Mouse (Mus musculus): ENCODE measurements around the gene Cgnl1. TPM values are rescaled to one million over a fixed set of nuclear protein-coding genes. Genes with fewer than 3 reads are reported as not detected.

Gene Cgnl1
- total RNA-seq (2015) (0.02 and 0.29 TPM in 2 replicates), total RNA-seq (2017) (0.24 and 0.29 TPM in 2 replicates)

DNA sequence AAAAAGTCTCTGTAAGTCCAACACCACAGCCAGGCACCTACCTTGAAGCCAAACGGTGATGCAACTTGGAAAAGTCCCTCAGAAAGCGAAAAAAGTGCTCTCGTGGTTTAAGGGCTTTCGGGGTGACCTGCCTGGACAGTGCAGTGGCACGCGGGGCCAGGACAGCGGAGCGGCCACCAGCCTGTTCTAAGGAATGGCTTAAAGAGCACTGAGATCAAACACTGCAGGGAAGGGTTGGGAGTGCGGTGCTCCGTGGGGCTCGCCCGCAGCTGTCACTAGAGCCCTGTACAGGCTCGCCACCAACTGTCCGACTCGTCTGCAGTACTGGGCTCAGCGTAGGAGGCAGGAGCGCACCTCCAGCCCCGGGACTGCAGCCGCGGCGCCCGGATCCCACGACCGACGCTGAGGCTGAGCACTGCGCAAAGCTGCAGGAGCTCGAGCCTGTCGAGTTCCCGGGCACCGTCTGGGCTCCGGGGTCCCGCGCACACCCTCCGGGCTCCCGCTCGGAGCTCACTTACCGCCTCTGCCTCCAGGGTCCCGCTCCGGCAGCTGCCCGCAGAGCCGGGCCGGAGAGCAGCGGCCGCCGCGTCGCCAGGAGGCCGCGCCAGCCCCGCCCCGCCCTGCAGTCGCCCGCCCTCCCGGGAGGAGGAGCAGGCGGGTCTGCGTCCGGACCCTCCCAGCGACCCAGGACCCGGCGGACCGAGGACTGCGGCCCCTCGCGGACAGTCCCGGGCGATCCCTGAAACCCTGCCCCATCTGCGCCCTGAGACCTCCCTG is at the start of gene Cgnl1:
TSS of gene Cgnl1 (minus strand) at position 612 of the 777 bp plus-strand sequence.
- ATAC-seq (replicated peaks; ENCODE audit: poor library complexity) = peak; percentile 45

DNA sequence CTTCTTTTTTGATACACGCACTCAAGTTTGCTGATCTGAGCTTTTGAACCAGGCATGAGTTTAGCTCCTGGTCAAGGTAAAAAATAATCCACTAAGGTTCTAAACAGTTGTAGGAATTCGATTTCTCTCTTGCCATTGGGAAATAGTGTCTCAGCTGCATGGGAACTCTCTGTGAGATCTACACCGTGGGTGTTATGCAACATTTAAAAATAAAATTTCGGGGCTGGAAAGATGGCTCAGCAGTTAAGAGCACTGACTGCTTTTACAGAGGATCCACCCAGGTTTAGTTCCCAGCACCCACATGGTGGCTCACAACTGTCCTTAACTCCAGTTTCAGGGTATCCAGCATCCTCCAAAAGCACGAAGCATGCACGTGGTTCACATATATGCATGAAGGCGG is 47.1 kb upstream of the Cgnl1 start:
- no peak for ATAC-seq (replicated peaks; ENCODE audit: poor library complexity)

DNA sequence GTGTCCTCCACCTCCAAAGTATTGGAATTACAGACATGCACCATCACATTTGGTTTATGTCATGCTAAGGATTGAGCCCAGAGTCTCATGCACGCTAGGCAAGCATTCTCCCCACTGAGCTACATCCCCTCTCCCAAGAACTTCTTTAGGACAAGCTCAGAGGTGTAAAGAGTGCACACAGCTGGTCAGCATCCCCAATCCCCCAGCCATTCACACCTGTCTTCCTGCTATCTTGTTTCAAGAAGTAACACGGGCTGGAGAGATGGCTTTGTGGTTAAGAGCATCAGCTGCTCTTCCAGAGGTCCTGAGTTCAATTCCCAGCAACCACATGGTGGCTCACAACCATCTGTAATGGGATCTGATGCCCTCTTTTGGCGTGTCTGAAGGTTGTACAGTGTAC is 44.7 kb upstream of the Cgnl1 start:
- ATAC-seq (replicated peaks; ENCODE audit: poor library complexity) = no peak

DNA sequence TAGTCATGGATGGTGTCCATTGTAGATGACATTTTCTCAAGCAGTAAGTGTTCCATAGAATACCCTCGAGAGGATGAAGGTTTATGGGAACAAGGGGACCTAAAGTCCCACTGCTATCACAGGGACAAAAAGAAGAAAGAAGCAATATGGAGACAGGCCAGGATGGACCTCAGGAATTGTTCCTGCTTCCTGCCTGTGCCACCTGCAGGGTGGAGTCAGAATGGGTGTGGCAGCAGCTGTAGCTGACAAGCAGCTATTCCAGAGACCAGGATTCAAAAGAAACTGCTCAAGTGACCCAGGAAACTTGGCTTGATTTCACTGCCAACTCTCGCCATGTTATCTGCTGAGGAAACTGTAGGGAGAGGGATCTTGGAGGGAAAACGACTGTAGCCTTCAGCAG is 42.2 kb upstream of the Cgnl1 start:
- no peak for ATAC-seq (replicated peaks; ENCODE audit: poor library complexity)

DNA sequence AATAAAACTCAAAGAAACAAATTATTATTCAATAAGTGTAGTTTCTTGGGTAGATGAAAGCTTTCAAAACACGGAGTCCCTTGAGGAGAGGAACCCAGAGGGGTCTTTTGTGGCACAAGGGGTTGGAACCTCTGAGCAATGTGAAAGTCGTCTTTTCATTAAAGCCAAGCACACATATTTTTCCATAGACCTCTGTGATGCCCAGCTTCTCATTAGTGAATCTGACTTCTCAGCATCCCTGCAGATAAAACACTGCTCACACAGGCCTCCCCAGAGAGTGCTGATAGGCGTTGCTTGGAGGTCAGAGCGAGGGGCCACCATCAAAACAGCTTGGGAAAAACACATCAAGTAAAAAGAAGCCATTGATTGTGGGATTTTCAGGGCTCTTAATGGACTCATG is 41.5 kb upstream of the Cgnl1 start:
- no peak for ATAC-seq (replicated peaks; ENCODE audit: poor library complexity)

DNA sequence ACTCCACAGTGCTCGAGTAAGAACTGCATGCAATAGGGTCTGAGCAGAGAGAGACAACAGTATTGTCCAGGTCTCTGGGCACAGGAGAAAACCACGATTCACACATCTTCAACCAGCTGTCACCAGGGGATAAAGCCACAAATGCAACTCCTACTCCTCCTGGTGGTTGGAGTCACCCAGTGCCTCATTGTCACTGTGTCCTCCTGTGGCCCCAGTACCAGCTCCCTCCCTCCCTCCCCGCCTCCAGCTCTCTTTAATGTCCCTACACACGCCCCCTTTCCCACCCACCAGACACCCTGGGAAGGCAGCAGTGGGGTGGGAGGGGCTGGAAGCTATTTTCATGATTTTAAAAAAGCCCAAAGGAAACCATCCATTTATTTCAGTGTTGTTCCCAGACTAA is 41.0 kb upstream of the Cgnl1 start:
- peak; percentile 50; the same call in 1 of the 2 replicates for ATAC-seq (replicated peaks; ENCODE audit: poor library complexity)

DNA sequence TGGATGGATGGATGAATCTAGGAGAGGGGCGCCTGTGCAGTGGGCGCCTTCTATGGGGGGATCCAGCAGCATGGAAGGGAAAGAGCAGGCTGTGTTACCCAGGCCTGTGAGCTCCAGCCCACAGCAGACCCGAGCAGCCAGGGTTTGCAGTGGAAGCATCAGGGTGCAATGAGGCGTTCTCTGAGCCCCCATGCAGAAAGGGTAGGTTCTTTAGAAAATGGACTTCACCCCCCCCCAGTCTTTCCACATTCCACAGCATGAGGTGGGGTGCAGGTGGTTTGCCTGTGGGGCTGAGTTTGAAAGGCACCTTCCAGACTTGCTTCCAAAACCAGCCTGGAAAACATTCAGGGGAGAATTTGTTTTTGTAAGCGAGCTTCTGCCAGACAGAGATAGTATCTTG is 40.0 kb upstream of the Cgnl1 start:
- ATAC-seq (replicated peaks; ENCODE audit: poor library complexity) = no peak

DNA sequence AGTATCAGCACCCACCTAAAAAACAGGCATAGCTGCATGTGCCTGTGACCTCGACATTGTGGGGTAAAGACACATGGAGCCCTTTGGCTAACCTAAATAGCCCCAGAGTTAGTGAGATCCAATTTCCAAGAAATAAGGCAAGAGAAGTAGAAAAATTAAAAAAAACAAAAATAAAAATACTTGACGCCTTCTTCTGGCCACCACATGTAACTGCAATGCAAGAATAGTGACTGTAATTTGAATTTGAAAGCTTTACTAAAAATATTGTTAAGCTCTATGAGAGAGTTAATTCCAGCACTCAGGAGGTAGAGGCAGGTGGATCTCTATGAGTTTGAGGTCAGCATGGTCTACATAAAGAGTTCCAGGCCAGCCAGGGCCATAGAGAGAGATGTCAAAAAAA is 39.3 kb upstream of the Cgnl1 start:
- no peak for ATAC-seq (replicated peaks; ENCODE audit: poor library complexity)

DNA sequence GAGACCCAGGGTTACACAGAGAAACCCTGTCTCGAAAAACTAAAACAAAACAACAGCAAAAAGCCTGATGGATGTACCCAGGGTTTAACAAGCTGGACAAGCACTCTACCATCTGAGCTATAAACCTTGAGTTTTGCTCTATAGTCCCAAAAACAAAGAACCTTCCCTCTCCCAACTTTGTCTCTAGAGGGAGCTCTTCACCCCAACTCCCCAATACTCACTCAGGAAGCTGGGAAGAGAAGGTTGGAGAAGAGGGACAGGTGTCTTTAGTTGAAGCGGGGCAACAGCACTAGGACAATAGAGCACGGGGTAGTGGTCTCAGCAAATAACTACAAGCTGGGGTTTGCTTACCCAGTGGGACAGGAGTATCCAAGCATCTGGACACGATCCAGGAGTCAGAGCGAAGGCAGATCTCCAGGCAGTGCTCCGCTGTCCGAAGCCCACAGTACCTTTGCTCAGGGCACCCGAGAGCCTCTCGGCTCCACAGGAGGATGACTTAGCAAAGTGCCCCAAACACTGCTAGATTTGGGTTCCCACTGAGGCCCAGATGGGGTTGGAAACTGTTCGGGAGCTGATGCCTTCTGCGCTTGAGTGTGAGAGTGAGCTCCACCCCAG is 37.3 kb upstream of the Cgnl1 start:
- ATAC-seq (replicated peaks; ENCODE audit: poor library complexity) = no peak

DNA sequence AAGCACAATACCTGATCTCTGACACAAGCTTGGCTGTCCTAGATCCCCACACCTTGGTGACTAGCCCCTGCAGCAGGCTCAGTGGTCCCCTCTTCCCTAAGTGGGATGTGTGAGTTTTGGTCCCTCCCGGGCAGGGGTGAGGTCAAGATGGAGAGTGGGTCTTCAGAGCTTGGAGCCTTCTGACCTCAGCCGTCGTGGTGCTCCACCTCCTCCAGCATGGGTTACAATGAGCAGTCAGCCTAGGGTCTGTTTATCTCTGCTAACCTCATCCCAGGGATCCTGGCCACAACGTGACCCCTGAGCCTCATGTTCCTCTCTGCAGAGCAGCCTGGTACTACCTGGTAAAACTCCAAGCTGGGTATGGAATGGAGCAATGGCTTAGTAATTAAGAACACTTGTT is 36.4 kb upstream of the Cgnl1 start:
- ATAC-seq (replicated peaks; ENCODE audit: poor library complexity) = no peak

DNA sequence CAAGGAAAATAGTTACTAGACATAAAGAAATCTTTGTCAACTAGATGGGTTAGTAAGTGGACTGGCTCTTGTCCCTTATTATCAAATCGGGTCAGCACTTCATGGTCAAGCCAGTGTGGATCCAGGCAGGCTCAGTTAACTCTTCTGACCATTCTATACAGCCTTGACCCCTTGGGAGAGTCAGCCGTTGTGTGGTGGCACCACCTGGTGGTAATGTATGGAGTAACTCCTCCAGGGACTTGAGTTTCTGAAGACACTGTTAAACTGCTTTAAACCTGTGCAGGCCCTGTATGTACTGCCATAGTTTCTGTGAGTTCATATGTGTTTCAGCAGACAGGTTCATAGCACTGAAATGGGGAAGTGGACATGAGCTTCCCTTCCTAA is 35.0 kb upstream of the Cgnl1 start:
- peak; percentile 80 for ATAC-seq (replicated peaks; ENCODE audit: poor library complexity)

DNA sequence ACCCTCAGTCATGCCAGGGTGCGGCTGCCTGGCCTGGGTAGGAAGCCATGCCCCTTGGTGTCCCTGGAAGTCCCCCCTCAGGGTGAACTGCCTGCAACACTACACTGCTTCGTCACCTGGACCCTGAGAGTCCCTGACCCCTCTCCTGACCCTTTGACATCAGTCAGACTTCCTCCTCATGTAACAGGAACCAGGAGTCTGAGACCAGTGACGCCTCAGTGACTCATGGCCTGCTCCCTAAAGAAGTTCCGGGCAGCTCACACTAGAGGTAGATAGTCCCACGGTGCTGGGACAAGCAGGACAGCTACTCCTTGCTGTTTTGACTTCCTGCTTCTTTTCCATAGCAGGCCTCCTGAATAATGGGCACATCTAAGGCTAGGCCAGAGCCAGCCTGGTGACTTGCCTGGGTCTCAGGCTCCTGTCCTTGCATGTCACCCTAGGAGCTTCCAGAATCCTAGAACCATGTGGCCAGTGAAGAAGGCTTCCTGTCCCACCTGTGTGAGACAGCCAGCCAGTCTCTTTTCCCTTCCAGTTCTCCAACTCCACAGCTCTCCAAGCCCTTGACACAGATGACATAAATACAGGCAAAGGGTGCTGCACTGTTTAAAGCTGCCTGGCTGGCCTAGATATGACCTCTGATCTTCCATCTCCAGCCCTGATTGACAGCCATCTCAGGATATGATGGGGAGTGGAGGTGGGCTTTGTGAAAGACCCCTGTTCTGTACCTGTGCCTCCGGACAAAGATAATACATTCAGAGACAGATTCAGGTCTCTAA is 34.4 kb upstream of the Cgnl1 start:
- no peak for ATAC-seq (replicated peaks; ENCODE audit: poor library complexity)

DNA sequence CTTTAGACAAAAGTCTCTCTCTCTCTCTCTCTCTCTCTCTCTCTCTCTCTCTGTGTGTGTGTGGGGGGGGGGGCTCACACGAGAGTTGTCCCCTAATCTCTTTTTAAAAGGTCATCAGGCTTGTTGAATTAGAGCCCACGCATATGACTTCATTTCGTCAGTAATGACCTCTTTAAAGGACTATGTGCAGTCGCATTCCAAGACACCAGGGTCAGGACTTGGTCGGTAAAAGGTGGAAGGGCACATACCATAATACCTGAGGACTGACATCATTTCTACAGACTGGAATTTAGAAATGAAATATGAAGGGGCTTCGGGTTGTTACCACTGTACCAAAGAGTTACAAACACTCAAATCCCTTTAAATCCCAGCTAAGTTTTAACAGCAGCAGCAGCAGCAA is 32.7 kb upstream of the Cgnl1 start:
- ATAC-seq (replicated peaks; ENCODE audit: poor library complexity) = no peak

DNA sequence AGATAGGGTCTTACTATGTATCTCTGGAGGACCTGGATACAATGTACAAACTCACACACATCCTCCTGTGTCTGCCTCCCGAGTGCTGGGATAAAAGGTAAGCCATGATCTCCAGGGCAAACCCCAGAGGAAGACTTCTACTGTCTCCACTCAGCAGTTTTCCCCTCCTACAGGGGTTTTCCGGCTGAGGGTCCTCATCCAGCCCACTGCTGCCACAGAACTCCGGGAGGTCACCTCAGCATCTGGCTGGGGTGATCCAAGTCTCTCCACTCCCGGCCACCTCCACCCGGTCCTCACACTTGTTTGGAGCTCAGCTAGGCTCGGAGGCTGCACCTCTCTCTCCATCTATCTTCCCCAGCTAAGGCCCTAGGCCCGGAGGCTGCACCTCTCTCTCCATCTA is 31.9 kb upstream of the Cgnl1 start:
- ATAC-seq (replicated peaks; ENCODE audit: poor library complexity) = no peak

DNA sequence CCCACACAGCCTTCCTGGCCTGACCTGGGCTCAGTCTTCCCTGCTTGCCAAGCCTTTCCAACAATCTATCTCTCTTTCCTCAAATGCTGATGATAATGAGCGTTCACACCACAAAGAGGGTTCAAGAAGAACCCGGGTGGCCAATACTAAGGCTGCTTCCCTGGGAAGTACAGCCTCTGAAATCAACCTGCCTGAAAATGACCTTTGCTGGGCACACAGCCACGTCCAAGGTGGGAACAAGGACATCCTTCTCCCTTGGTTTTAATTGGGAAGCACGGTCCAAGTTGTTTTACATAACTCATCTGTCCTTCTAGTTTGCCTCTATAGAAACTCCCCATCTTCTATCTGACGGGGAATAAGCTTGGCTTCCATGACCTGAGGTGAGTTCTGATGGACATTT is 28.2 kb upstream of the Cgnl1 start:
- ATAC-seq (replicated peaks; ENCODE audit: poor library complexity) = no peak

DNA sequence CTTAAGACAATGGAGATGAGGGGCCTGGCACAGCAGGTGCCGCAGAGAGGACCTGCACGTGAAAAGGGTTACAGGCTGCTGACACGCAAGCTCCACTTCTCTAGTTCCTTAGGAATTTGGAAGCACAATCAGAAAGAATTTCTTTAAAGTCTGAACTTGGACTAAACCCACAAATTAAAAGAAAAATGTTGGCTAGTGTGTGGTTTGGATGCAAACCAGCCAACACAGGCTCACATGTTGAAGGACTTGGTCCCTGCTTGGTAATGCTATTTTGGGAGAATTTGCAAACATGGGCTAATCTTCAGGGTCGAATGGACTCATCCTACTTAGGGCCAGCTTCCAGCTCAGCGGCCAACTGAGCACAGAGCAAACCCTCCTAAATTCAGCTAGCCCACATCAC is 26.8 kb upstream of the Cgnl1 start:
- no peak for ATAC-seq (replicated peaks; ENCODE audit: poor library complexity)

DNA sequence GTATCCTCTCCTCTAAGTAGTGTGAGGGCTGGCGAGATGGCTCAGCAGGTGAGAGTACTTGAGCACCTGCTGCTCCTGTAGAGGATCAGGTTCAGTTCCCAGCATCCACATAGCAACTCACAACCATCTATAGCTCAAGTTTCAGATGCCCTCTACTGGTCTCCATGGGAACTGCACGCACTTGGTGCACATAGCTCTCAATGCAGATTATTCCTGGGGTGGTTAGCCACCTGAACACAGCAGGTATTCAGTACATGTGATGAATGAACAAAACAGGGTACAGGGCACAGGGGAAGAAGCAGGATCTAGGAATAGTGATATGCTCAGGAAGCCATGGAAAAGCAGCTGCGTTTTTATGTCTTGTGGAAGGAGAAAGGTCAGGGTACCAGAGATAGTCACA is 6.0 kb upstream of the Cgnl1 start:
- no peak for ATAC-seq (replicated peaks; ENCODE audit: poor library complexity)

DNA sequence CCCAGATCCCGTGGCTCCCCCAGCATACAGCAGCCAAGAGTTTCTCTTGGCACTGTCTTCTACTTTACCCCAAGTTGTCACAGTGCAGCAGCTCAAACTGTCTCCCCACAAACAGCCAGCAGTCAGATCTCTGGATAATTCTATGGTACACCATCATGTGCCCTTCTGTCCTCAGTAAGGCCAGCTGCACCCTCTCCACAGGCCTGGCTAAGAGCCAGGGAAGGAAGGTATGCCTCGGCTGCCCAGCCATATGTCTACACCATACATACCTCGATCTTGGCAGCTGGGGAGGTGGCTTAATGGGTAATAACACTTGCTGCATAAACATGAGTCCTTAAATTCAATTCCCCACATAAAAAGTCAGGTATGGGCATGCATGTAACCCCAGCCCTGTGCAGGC is 4.9 kb upstream of the Cgnl1 start:
- ATAC-seq (replicated peaks; ENCODE audit: poor library complexity) = no peak

DNA sequence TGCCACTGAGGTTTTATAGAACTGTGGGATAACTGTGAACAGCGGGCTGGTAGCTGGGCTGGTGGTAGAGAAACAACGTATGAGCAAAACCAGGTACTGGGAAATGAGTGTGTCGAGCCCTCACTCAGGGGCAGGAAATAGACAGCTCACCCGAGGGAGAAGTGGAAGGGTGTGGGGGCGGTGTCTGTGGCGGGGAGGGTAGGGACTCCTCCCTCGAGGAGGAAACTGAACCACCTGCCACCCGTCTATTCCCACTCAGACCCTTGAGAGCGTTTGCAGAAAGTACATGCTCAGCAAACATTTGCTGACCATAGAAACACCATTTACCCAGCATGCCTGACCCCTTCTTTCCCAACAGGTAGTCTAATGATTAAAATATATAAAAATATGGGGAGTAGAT is 2.2 kb upstream of the Cgnl1 start:
- peak; percentile 51 for ATAC-seq (replicated peaks; ENCODE audit: poor library complexity)

DNA sequence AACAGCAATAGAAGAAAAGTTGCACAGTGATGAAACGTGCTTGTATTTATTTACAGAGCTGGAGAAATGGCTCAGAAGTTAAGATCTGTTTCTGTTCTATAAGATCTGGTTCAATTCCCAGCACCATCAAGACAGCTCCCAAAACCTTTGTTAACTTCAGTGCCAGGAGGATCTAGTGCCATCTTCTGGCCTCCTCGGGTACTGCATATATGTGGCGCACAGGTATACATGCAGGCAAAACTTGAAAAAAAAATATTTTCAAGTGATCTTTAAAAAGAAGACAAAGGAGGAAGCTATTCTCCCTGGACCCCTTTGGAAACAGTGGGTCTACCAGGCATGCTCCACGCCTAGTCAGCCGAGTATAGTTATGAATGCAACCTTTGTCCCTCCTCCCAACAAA is 936 bp upstream of the Cgnl1 start:
- ATAC-seq (replicated peaks; ENCODE audit: poor library complexity) = peak; percentile 75

DNA sequence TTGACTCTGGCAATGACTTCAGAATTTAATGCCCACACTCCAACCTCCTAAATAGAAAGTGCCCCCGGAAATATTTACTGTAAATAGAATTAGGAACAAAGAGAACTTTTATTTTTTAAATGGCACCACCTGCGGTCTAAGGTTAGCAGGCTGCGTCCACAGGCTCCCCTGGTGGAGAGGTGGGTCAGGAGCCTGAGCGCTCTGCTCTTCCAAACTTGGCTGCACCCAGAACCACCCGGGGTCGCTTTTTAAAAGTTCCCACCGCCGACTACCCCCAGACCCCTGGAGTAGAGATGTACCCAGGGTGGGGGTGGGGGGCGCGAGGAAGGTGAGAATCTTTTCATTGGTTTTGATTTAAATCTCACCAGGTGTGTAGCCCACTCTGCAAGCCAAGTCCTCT is 918 bp downstream of the Cgnl1 start:
- ATAC-seq (replicated peaks; ENCODE audit: poor library complexity) = no peak

DNA sequence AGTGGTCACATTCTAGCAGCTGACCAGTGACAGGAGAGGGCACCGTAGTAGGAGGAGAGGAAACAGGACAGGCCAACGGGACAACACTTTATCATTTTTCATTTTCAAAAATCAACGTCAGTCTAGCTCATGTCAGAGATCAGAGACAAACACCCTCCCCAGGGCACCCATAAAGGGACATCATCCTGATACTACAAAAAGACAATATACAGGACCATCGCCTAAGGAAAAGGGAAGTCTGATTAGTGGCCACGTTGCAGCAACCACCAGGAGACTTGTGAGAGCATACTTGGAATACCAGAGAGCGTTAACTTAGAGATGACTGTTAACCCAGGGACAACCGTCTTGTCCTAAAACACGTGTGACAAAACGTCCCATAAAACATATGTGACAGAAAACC is 1.7 kb downstream of the Cgnl1 start:
- ATAC-seq (replicated peaks; ENCODE audit: poor library complexity) = no peak

All from megakaryocyte progenitor cell, adult 5-6 weeks (primary cell).